Mouse (Mus musculus): Measurements from ENCODE around the gene Zfp593. TPM values are rescaled to one million over a fixed set of nuclear protein-coding genes. Genes with fewer than 3 reads are reported as not detected.
A peak's percentile ranks its signal among the peaks of the same experiment; 100 is the strongest.

Gene Zfp593
- polyA plus RNA-seq, 1 experiment = 7.2 TPM

DNA sequence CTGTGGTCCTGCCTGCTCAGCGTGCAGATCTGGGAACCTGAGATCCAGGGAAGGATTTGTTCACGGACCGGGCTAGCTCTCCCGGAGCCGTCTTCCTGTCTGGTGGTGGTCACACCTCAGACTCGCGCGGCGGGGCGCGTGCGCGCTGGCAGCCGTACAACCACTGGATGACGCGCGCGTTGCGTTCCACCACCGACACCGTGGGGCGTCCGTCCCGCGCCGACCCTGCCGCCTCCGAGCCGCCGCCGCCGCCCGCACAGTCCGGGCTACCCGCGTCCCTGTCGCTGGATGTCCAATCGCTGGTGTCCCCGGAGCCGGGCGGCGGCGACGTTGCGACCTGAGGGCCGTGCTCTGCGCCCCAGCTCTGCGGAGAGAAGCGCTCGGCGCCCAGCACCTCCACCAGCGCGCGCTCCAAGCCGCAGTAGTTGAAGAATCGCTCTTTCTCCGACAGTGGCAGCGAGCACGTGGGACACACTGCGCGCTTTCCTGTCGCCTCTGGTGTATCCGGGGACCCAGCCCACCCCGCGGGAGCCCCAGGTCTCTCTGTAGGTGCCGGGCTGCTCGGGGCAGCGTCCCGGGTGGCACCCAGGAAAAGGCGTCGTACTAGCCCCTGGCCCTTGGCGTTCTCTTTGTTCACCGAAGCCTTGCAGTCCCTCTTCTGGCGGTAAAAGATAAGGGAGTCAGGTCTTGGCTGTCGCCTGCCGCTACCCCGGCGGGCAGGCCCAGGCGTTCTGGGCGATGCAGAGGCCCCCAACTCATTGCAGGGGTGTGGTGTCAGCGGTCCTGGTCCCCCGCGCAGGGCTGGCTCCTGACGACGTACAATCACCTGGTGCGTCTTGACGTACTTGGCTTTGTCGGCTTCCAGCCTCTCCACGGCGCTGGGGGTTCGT lies 6.1 kb upstream of the Zfp593 start:
- peak; percentile 27 for DNase-seq
- 2% methylated on average over 91 of the region's 91 CpGs for WGBS
- no peak for TF ChIP-seq POLR2A (IDR thresholded peaks at IDR 0.05; ENCODE audit: borderline replicate concordance, extremely low read depth, low read depth, low read length)
- no peak for TF ChIP-seq CTCF (IDR thresholded peaks at IDR 0.05; ENCODE audit: insufficient read depth, low read length)
- peaks cover 11% of the 10 kb centered on the region for H3K4me1 ChIP-seq (ENCODE audit: control insufficient read depth, insufficient read depth, low read length)
- peak overlapping the region; percentile 67 for H3K4me3 ChIP-seq (replicated peaks; ENCODE audit: extremely low read depth, low read depth, low read length)

DNA sequence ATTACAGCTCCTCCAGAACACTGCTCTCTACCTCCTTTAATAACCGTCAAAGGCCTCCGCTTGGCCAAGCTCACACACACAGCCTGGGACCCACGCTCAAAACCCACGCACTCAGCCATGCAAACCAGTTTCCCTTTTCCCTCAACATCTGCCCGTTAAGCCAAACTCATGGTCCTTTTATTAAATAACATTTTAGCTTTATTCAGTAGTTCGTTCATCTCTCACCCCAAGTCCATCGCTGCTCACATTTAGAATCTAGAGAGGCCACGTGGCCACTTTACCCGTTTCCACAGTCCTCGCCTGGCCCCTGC lies 5.5 kb upstream of the Zfp593 start:
- WGBS = 32% methylated on average over 10 of the region's 10 CpGs
- Histone ChIP-seq H3K4me1 (ENCODE audit: control insufficient read depth, insufficient read depth, low read length) (peaks cover 11% of the 10 kb centered on the region), H3K4me3 (replicated peaks; ENCODE audit: extremely low read depth, low read depth, low read length) (peak overlapping the region; percentile 67)
- TF ChIP-seq CTCF (IDR thresholded peaks at IDR 0.05; ENCODE audit: insufficient read depth, low read length) (no peak), POLR2A (IDR thresholded peaks at IDR 0.05; ENCODE audit: borderline replicate concordance, extremely low read depth, low read depth, low read length) (no peak)
- no peak for DNase-seq

DNA sequence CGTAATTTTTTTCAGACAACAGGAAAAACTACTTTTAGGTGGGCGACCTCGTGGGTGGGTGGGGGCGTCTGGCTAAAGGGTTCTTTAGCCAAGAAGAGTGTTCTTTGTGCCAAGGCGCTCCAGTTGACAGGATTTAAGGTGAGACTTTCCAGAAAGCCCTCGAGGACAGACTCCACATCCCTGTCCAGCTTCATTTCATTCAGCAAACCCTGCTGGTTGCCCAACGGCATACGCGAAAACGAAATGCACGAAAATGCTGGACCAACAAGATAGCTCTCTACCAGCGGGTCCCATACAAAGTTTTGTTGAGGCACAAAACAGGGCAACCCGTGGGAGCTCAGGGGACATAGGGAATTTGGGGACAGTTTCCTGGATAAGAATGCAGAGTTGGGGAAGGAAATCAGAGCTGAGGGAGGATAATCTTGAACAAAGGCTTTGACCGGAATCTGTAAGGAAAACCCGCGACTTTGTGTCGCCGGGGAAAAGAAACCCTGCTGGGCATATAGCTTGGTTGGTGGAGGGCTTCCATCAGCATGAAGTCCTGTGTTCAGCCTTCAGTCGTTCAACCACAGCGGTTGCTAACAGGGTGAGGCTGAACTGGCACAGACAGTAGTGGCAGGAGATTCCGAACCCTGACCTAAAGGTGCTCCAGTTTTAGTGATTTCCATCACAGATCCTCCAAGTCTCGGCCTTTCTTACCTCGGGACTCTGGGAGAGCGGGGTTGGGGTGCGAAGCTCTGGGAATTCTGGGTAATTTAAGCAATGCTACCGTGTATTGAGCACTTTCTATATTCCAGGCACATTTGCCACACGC lies 4.9 kb upstream of the Zfp593 start:
- TF ChIP-seq POLR2A (IDR thresholded peaks at IDR 0.05; ENCODE audit: borderline replicate concordance, extremely low read depth, low read depth, low read length) (no peak), CTCF (IDR thresholded peaks at IDR 0.05; ENCODE audit: insufficient read depth, low read length) (no peak)
- no peak for DNase-seq
- H3K4me1 ChIP-seq (ENCODE audit: control insufficient read depth, insufficient read depth, low read length) = peaks cover 11% of the 10 kb centered on the region
- 29% methylated on average over 27 of the region's 27 CpGs for WGBS
- H3K4me3 ChIP-seq (replicated peaks; ENCODE audit: extremely low read depth, low read depth, low read length) = no peak overlapping the region

DNA sequence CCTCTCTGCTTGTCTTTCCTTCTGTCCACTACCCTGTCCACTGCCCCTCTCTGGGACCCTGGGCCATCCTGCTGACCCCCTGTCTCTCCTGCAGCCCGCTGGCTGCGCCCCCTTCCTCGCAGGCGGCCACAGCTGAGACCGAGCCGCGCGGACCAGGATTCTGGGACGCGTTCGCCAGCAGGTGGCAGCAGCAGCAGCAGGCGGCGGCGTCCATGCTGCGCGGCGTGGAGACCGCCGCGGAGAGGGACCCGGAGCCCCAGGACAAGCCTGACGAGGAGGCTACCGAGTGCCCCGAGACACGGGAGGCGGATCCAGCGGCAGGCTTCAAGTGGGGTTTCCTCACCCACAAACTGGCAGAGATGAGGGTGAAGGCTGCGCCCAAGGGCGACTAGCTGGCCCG lies 4.3 kb upstream of the Zfp593 start:
- peak overlapping the region; percentile 30 for H3K4me3 ChIP-seq (replicated peaks; ENCODE audit: extremely low read depth, low read depth, low read length)
- 3% methylated on average over 30 of the region's 30 CpGs for WGBS
- DNase-seq = peak; percentile 77
- TF ChIP-seq CTCF (IDR thresholded peaks at IDR 0.05; ENCODE audit: insufficient read depth, low read length) = peak; percentile 25; the same call in 1 of the 2 replicates
- TF ChIP-seq POLR2A (IDR thresholded peaks at IDR 0.05; ENCODE audit: borderline replicate concordance, extremely low read depth, low read depth, low read length) = no peak
- peaks cover 13% of the 10 kb centered on the region for H3K4me1 ChIP-seq (ENCODE audit: control insufficient read depth, insufficient read depth, low read length)

DNA sequence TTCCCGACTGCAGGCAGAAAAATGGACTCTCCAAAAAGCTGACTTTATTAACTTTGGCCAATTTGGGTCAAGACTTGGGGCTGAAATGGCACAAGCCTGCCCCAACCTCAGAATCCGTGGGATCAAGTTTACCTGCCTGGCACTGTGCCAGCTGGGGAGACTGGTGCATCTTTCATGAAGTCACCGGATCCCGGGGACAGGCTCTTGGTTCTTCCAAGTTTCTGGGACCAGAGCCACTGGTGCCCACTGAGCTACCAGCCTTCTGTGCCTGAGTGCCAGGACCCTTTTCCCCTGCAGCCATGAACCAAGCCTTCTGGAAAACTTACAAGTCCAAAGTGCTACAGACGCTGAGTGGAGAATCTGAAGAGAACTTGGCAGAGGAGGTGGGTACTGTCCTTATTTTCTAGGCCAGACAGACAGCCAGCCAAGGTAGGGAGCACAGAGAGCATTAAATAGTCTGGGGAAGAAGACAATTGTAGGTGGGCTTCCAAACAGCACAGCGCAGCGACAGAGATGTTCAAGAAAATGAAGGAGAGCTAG lies 1.4 kb upstream of the Zfp593 start, which contains the start of gene Gm30191:
Gm30191 (plus strand) TSS at position 217 of the 540 bp plus-strand sequence.
- Histone ChIP-seq H3K4me3 (replicated peaks; ENCODE audit: extremely low read depth, low read depth, low read length) (no peak within 1 kb of the TSS), H3K4me1 (ENCODE audit: control insufficient read depth, insufficient read depth, low read length) (peaks cover 14% of the 10 kb centered on the region)
- 68% methylated on average over 7 of the region's 7 CpGs for WGBS
- no peak for TF ChIP-seq CTCF (IDR thresholded peaks at IDR 0.05; ENCODE audit: insufficient read depth, low read length)
- no peak for TF ChIP-seq POLR2A (IDR thresholded peaks at IDR 0.05; ENCODE audit: borderline replicate concordance, extremely low read depth, low read depth, low read length)
- no peak for DNase-seq

DNA sequence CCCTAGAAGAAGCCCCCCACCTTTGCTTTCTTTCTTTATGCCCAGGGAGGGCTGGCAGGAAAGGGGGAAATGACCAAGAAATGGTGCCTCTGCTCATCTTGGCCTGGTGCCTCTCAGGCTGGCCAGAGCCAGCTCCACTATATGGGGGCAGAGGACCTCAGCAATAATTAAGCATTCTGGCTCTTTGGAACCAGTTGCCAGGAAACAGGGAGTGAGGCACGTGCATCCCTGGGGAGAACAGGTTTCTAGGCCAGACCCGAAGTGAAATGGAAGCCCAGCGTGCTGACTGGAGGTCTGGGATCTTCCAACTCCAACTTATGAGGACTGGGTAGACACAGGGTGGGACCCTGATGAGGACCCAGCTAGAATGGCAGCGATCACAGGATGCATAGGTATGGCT lies 864 bp upstream of the Zfp593 start:
- H3K4me1 ChIP-seq (ENCODE audit: control insufficient read depth, insufficient read depth, low read length) = peaks cover 14% of the 10 kb centered on the region
- TF ChIP-seq CTCF (IDR thresholded peaks at IDR 0.05; ENCODE audit: insufficient read depth, low read length) = no peak
- no peak for DNase-seq
- no peak overlapping the region for H3K4me3 ChIP-seq (replicated peaks; ENCODE audit: extremely low read depth, low read depth, low read length)
- WGBS = 65% methylated on average over 4 of the region's 4 CpGs

DNA sequence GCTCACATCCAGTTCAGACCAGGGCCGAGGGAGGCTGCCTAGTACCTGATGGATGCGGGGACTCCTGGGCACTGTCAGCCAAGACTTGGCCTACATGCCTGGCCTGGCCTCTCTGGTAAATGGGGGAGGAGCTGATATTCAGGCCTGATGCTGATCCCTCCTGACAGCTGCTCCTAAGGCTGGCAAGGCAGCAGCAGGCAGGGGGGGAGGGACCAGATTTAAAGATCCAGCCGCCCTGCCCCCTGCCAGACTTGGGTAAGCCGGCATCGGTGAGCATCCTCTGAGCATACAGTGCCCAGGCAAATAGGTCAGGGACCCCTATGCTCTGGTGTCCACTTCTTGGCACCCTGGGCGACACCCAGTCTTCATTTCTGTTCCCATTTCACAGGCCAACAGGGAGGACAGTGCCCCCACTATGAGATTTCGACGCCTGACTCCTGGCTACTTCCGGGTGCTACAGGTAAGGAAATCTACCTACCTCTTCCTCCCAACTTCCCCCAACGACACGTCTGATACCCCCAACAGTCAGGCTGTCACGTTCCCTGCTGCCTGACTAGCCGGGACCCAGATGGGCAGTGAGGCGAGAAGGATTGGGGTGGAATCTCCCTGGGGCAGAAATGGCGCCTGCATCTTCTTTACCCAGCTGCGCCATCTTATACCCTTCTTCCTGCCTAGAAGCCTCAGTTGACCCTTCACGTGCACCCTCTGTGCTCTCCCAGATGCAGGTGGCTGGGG lies 1.7 kb downstream of the Zfp593 start, which contains the start of gene E130218I03Rik:
E130218I03Rik (plus strand) TSS at position 147 of the 735 bp plus-strand sequence.
- peaks cover 6% of the 10 kb centered on the region; the same call in 1 of the 2 replicates for H3K4me1 ChIP-seq (ENCODE audit: control insufficient read depth, insufficient read depth, low read length)
- TF ChIP-seq CTCF (IDR thresholded peaks at IDR 0.05; ENCODE audit: insufficient read depth, low read length) (no peak), POLR2A (IDR thresholded peaks at IDR 0.05; ENCODE audit: borderline replicate concordance, extremely low read depth, low read depth, low read length) (no peak)
- no peak within 1 kb of the TSS for H3K4me3 ChIP-seq (replicated peaks; ENCODE audit: extremely low read depth, low read depth, low read length)
- 93% methylated on average over 17 of the region's 17 CpGs for WGBS
- DNase-seq = no peak

DNA sequence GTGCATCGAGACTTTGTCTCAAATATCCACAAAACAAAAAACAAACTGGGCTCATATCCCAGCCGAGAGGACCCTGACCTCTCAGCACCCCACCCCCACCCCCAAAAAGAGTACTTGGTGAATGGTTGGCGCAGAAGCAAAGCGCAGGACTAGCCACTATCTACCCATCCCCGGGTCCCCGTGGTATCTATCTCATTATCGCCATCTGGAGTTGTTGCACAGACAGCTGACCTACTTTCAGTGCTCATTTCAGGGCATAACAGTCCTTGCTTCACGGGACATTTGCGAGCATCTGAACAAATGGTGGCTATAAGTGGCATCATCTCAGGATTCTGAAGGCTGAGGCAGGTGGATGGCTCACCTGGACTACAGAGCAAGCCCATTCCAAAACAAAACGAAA lies 6.7 kb downstream of the Zfp593 start:
- DNase-seq = peak; percentile 23
- Histone ChIP-seq H3K4me3 (replicated peaks; ENCODE audit: extremely low read depth, low read depth, low read length) (no peak overlapping the region), H3K4me1 (ENCODE audit: control insufficient read depth, insufficient read depth, low read length) (0 out of 2 replicates have a peak, but pooled peaks cover 4% of the 10 kb centered on the region)
- WGBS = 9% methylated on average over 10 of the region's 10 CpGs
- TF ChIP-seq POLR2A (IDR thresholded peaks at IDR 0.05; ENCODE audit: borderline replicate concordance, extremely low read depth, low read depth, low read length) (no peak), CTCF (IDR thresholded peaks at IDR 0.05; ENCODE audit: insufficient read depth, low read length) (no peak)

DNA sequence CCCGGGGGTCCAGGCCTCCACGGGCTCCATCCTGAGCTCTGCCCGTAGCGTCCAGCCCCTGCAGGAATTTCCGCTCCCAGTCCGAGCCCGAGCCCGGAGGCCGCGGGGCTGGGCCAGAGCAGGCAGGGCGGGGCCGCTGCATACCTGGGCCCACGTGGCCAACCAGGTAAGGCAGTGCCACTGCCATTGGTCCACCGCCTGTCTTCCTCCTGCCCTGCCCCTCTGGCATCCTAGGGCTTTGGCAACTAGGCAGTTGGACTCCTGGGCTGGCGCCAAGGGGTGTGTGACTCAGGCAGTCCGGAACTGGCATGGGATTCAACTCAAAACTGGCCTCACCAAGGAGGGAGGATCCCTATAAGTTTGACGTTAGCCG lies 7.1 kb downstream of the Zfp593 start, which contains the start of gene Cnksr1:
Cnksr1 (minus strand) TSS at position 121 of the 373 bp plus-strand sequence.
- Histone ChIP-seq H3K4me3 (replicated peaks; ENCODE audit: extremely low read depth, low read depth, low read length) (peak within 1 kb of the TSS; percentile 69), H3K4me1 (ENCODE audit: control insufficient read depth, insufficient read depth, low read length) (0 out of 2 replicates have a peak, but pooled peaks cover 4% of the 10 kb centered on the region)
- DNase-seq = peak; percentile 90
- WGBS = 2% methylated on average over 18 of the region's 18 CpGs
- TF ChIP-seq CTCF (IDR thresholded peaks at IDR 0.05; ENCODE audit: insufficient read depth, low read length) (no peak), POLR2A (IDR thresholded peaks at IDR 0.05; ENCODE audit: borderline replicate concordance, extremely low read depth, low read depth, low read length) (peak; percentile 45; the same call in 1 of the 2 replicates)
